Comparison of ENCODE assay signal across 9 mouse cellular contexts in genomic region chr3:115713417-115714048, GRCm38 (mm10). TPM values are rescaled to one million over a fixed set of nuclear protein-coding genes. Genes with fewer than 3 reads are reported as not detected.
DNase-seq lines count a peak whose midpoint lies in the region; TF ChIP-seq lines count a peak whose summit lies in the region.
"Had no signal": no experiment of that assay in that cellular context is flagged by ENCODE, and none has a peak within 500 bp of the region (broad histone marks: within the 10 kb centered on the region; RNA-seq: fewer than 3 reads in every experiment).

No protein-coding gene starts in this region.

- H3K36me3 ChIP-seq in heart, adult 2 months (ENCODE audit: control insufficient read depth, insufficient read depth, low read length) = peaks cover 11% of the 10 kb centered on the region
- peaks cover 39% of the 10 kb centered on the region for H3K36me3 ChIP-seq in forebrain, embryonic 10.5 days (replicated peaks)
- peaks cover 12% of the 10 kb centered on the region for H3K36me3 ChIP-seq in midbrain, embryonic 10.5 days

- H3K4me3 ChIP-seq in heart, adult 2 months = peak overlapping the region; percentile 78
- peak overlapping the region; percentile 73 for H3K4me3 ChIP-seq in forebrain, embryonic 10.5 days
- peak overlapping the region; percentile 63 for H3K4me3 ChIP-seq in midbrain, embryonic 10.5 days

- H3K9ac ChIP-seq in heart, adult 2 months (ENCODE audit: low read depth, low read length) = peak overlapping the region; percentile 72

- peak; percentile 21; the same call in 1 of the 2 replicates for TF ChIP-seq POLR2A in heart, adult 2 months (IDR thresholded peaks at IDR 0.05; ENCODE audit: insufficient read depth, low read depth, low read length)

- no peak for TF ChIP-seq EP300 in heart, adult 2 months (IDR thresholded peaks at IDR 0.05; ENCODE audit: insufficient read depth, low read depth, low read length)

- H3K27ac ChIP-seq in heart, adult 2 months = peak overlapping the region; percentile 94
- peak overlapping the region; percentile 98 for H3K27ac ChIP-seq in forebrain, embryonic 10.5 days
- H3K27ac ChIP-seq in midbrain, embryonic 10.5 days (replicated peaks) = peak overlapping the region; percentile 59

- peaks cover 2% of the 10 kb centered on the region for H3K4me1 ChIP-seq in heart, adult 2 months (ENCODE audit: control insufficient read depth, insufficient read depth, low read length)
- H3K4me1 ChIP-seq in forebrain, embryonic 10.5 days = peaks cover 47% of the 10 kb centered on the region
- H3K4me1 ChIP-seq in midbrain, embryonic 10.5 days = peaks cover 29% of the 10 kb centered on the region

- DNase-seq in heart, adult 2 months = peak; percentile 50 to 51
- no peak for DNase-seq in heart, adult 9 months (ENCODE audit: low spot score in 2 of 2)
- DNase-seq in forebrain, embryonic 10.5 days (ENCODE audit: extremely low spot score, low spot score) = peak; percentile 31
- peak; percentile 76 for DNase-seq in induced T-regulatory cell, adult 2 months (ENCODE audit: low read depth)
- DNase-seq in midbrain, embryonic 10.5 days (ENCODE audit: low spot score) = no peak
- no peak for DNase-seq in right cerebral cortex, postnatal 4 days
- no peak for DNase-seq in spleen, postnatal 4 days (ENCODE audit: low spot score in 2 of 2)
- DNase-seq in adrenal gland, postnatal 4 days (ENCODE audit: low spot score in 2 of 2) = no peak

- WGBS in heart, adult 2 months = 10% methylated on average over 22 of the region's 22 CpGs
- 9% methylated on average over 22 of the region's 22 CpGs for WGBS in forebrain, embryonic 10.5 days
- WGBS in midbrain, embryonic 10.5 days = 15% methylated on average over 22 of the region's 22 CpGs

- no peaks in the 10 kb centered on the region for H3K9me3 ChIP-seq in forebrain, embryonic 10.5 days
- H3K9me3 ChIP-seq in midbrain, embryonic 10.5 days (replicated peaks) = no peaks in the 10 kb centered on the region

- no peaks in the 10 kb centered on the region; the same call in 1 of the 2 replicates for H3K79me2 ChIP-seq in heart, adult 2 months (replicated peaks; ENCODE audit: control insufficient read depth, insufficient read depth, low read length)

- H3K27me3 ChIP-seq in heart, adult 2 months (ENCODE audit: control insufficient read depth, insufficient read depth, low read length) = no peaks in the 10 kb centered on the region
- no peaks in the 10 kb centered on the region for H3K27me3 ChIP-seq in forebrain, embryonic 10.5 days (ENCODE audit: poor library complexity, severe bottlenecking)
- H3K27me3 ChIP-seq in midbrain, embryonic 10.5 days (ENCODE audit: low read depth, poor library complexity, severe bottlenecking) = peaks cover 16% of the 10 kb centered on the region
- H3K27me3 ChIP-seq: Patski had no signal

- no peak for TF ChIP-seq CTCF in heart, adult 2 months (IDR thresholded peaks at IDR 0.05)

- intact Hi-C loops in heart, adult 2 months (cut with DNase I) = loop anchor here (1.0 to 5.0 kb wide), 5 partner anchors 53 to 265 kb away; no protein-coding TSS in a partner anchor

RNA-seq across cellular contexts. Expression of gene S1pr1, which starts 1.3 kb away (rescaled TPM):
- total RNA-seq in heart, adult 2 months (2021) = 10 to 100 TPM; 53.8 to 72.1 TPM
- 67.0 and 90.6 TPM in 2 replicates for polyA plus RNA-seq in heart, adult 2 months (2012; rRNA removed)
- 25.4 and 27.2 TPM in 2 replicates for polyA plus RNA-seq in forebrain, embryonic 10.5 days (2016; fragmentation: Nextera tagmentation; extraction: Ambion mirVana)
- 13.4 and 14.9 TPM in 2 replicates for polyA plus RNA-seq in midbrain, embryonic 10.5 days (2016; fragmentation: Nextera tagmentation; extraction: Ambion mirVana)
- total RNA-seq in adrenal gland, postnatal 4 days (2021) = 10 to 100 TPM; 25.4 to 25.8 TPM

Comparison
In these comparisons a context has a peak if more than half of its experiments do, and no peak if none do; other contexts are left out.
1. DNase-seq: peak in heart, adult 2 months (2 of 2), forebrain, embryonic 10.5 days (single experiment) and induced T-regulatory cell, adult 2 months (single experiment); none in heart, adult 9 months (0 of 2), midbrain, embryonic 10.5 days (single experiment), right cerebral cortex, postnatal 4 days (single experiment), spleen, postnatal 4 days (0 of 2) and adrenal gland, postnatal 4 days (0 of 2).
2. Peak in every context shown above with its lines, with median percentiles within 50 percentile points of each other: H3K27ac ChIP-seq and H3K4me3 ChIP-seq.